Mouse (Mus musculus): Measurements from ENCODE around the gene Ms4a14. TPM values are rescaled to one million over a fixed set of nuclear protein-coding genes. Genes with fewer than 3 reads are reported as not detected.
"Not testable (repeated sequence)": the region's sequence is repeated elsewhere in the genome, so short reads cannot be mapped to it uniquely, and the experiment has no call there.

The Ms4a14 gene
- total RNA-seq, 2 experiments from 2014 or later: 0.07 TPM; not detected in 1

GRCm38 (mm10) chr19:11266052-11266845 lies 48.0 kb downstream of the Ms4a14 start, which contains the start of gene Ms4a1:
Ms4a1 (minus strand) TSS chr19:11266241.
- intact Hi-C loops (cut with DNase I): no loop called here

GRCm38 (mm10) chr19:11264602-11265185 lies 49.6 kb downstream of the Ms4a14 start:
- DNase-seq (ENCODE audit: low spot score in 2 of 2): no peak
- intact Hi-C loops (cut with DNase I): no loop called here

More at GRCm38 (mm10) chr19:11266052-11266845, 48.0 kb downstream of the Ms4a14 start, which contains the start of gene Ms4a1:
- no peak for DNase-seq (ENCODE audit: low spot score in 2 of 2)

GRCm38 (mm10) chr19:11263549-11263948 lies 50.7 kb downstream of the Ms4a14 start:
- no peak for DNase-seq (ENCODE audit: low spot score in 2 of 2)
- intact Hi-C loops (cut with DNase I): no loop called here

GRCm38 (mm10) chr19:11262932-11263331 lies 51.3 kb downstream of the Ms4a14 start:
- DNase-seq (ENCODE audit: low spot score in 2 of 2); intact Hi-C loops (cut with DNase I): not testable (repeated sequence)

- intact Hi-C loops (cut with DNase I): no loop called here
- no peak for DNase-seq (ENCODE audit: low spot score in 2 of 2)
Observed at GRCm38 (mm10) chr19:11261522-11261921, 52.7 kb downstream of the Ms4a14 start.

Other genes with a start within 250 kb of the Ms4a14 start
- not detected for gene Ms4a8a, start 233.4 kb downstream of the Ms4a14 start, total RNA-seq (2021)
- not detected for gene 1700017D01Rik, start 183.6 kb downstream of the Ms4a14 start, total RNA-seq (2021)
- not detected for gene 1700025F22Rik, start 149.1 kb downstream of the Ms4a14 start, total RNA-seq (2021)
- gene Ms4a13, start 117.7 kb downstream of the Ms4a14 start, total RNA-seq (2021): not detected
- gene Ms4a12, start 82.0 kb downstream of the Ms4a14 start, total RNA-seq (2021): not detected
- gene Ms4a1, start 48.2 kb downstream of the Ms4a14 start, total RNA-seq (2021): not detected
- gene Ms4a5, start 30.6 kb downstream of the Ms4a14 start, total RNA-seq (2021): not detected
- 1 to 10 TPM in 1 of 2 experiments, under 1 TPM in 1; 0.47 to 1.2 TPM for gene Ms4a7, start 21.7 kb upstream of the Ms4a14 start, total RNA-seq (2021)
- gene Ms4a4a, start 61.1 kb upstream of the Ms4a14 start, total RNA-seq (2021): under 1 TPM; 0.94 to 1.00 TPM
- gene Ms4a4c, start 90.3 kb upstream of the Ms4a14 start, total RNA-seq (2021): under 1 TPM in 1 of 2 experiments, not detected in 1; 0.23 TPM
- gene Ms4a4b, start 129.1 kb upstream of the Ms4a14 start, total RNA-seq (2021): not detected
- gene Ms4a6c, start 154.9 kb upstream of the Ms4a14 start, total RNA-seq (2021): 1 to 10 TPM; 1.7 TPM
- 1 to 10 TPM in 1 of 2 experiments, under 1 TPM in 1; 0.59 to 1.2 TPM for gene Gm8369, start 171.5 kb upstream of the Ms4a14 start, total RNA-seq (2021)
- 1 to 10 TPM in 1 of 2 experiments, under 1 TPM in 1; 0.94 to 1.5 TPM for gene Ms4a6b, start 202.1 kb upstream of the Ms4a14 start, total RNA-seq (2021)
- gene Ms4a4d, start 222.3 kb upstream of the Ms4a14 start, total RNA-seq (2021): not detected

All from left cerebral cortex, postnatal 36 days (tissue).